Mouse (Mus musculus) cerebellum, adult 9-11 months (tissue): ENCODE results near the gene Igf2bp3.

Experiments used
- DNase-seq: peaks from one replicate; pipeline ENCODE4 v3.0.0; 2022

Igf2bp3 gene

DNA sequence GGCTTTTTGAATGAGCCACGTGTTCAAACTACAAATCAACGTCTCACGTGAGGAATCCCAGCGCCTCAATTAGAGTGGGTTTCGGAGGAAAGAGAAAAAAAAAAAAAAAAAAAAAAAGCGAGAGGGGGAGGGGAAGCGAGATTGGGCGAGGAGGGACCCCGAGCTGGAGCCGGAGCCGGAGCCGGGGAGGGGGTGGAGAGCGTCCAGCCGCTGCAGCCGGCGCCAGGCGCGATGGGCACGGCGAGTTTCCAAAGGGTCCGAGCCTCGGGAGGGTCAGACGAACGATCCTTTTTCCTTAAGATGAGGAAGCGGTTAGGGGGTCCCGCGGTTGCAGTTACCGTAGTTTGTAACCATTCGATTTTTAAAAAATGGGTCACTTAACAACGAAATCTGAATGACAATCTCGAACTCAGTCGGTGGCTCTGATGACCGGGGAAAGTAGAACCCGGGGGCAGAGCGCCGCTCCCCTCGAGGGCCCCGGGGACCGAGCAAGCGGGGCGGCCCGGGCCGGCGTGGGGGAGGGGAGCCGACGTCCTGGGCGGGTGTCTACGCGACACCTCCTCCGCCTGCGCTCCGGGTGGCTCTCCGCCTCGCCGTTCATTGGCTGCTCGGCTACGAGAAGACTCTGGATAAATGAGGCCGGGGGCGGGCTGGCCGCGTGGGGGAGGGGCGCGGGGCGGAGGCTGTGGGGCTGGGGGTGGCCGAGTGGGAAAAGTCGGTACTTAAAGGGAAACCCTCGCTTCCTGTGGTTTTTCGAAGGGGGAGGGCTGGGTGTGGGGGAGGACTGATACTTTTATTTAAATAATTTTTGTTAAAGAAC is at the start of gene Igf2bp3:
TSS of gene Igf2bp3 (minus strand) at position 30 of the 820 bp plus-strand sequence.
- peak; percentile 17 for DNase-seq

DNA sequence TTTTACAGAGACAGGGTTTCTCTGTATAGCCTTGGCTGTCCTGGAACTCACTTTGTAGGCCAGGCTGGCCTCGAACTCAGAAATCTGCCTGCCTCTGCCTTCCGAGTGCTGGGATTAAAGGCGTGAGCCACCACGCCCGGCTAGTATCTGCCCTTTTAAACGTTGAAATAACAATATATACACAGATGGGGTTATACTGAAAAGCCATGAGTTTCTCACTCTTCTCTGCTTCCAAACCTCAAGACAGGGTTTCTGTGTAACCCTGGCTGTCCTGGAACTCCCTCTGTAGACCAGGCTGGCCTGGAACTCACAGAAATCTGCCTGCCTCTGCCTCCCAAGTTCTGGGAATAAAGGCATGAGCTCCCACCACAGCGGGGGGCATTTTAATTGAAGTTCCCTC is 49.7 kb upstream of the Igf2bp3 start:
- peak; percentile 41 for DNase-seq

DNA sequence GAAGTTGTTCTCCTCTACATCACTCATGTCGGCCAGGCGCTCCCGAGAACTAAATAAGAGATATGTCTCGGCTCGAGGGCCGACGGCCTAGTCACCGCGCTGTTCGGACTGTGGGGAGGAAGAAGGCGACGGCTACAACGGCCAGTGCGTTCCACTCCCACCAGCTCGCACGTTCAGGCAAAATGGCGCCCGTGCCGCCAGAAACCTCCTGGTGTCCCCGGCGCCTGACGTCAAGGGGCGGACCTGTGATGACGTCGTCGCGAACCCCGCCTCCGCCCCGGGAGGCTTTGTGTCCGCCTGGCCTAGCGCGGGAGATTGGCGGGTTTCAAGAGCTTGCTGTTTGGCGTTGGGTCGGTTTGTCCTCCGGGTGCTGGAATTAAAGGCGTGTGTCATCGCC is 49.1 kb upstream of the Igf2bp3 start, which contains the start of gene Tra2a:
TSS of gene Tra2a (minus strand) at position 187 of the 397 bp plus-strand sequence.
- peak; percentile 95 for DNase-seq

DNA sequence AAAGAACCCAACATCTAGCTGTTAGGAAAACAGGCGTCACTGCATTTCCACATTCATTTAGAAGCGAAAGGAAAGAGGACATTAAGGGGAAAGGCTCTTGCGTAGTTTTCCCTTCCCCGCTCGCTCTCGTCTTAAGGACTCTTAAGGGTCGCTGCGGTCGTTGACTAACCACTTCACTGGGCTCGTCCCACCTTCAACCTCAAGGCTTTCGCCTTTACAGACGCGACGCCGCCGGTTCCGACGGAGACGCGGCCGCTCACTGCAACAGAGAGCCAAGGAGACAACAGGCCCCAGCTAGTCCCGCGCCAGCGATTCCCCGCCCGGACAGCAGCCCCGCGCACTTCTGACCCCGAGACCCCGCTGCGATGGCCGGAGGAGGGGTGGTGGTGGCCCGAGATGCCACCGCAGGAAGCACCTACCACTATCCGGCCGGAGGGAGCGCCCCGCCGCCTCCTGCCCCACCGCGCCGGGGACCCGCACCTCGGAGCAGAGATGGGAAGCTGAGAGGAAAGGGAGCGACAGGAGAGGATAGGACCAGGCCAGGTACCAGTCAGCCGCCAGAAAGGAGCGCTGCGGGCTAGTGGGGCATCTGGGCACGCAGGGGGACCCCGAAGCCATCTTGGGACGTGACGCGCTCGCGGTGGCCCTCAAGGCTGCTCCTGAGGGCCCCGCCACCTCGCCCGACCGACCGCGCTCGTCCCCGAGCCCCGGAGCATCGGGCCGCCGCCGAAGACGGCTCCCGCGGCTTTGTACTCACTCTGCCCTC is 48.5 kb upstream of the Igf2bp3 start:
- DNase-seq = peak; percentile 68

DNA sequence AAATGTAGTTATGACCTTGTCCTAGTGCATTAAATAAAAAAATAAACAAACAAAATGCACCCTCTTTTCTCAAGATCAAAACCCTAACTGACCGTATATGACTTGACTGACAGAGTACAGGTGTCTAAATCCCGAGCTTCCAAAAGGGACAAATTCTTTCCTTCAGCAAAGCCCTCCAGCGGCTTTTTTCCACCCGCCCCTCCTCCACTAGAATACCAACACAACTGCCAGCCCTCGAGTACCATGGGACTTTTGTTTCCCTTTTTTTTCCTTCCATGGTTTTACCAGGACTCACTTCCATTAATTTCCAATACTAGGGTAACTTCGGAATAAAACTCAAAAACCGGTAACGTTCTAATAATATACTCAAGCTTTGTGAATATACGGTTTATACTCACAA is 47.7 kb upstream of the Igf2bp3 start:
- no peak for DNase-seq

DNA sequence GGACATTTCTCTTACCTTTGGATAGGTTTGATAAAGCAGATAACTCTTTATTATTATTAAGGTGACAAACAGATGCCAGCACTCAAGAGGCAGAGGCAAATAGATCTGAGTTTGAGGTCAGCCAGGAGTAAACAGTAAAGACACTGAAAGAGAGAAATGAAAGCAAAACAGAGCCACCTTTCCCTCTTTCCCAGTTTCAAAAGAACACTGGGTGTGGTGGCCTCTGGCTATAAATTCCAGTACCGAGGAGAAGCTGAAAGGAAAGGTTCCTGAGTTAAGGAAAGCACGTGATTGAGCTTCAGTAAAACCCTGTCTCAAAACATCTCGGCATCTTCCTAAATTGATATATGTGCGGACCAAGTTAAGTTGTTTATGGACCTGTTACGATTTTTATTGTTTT is 45.0 kb upstream of the Igf2bp3 start:
- DNase-seq = no peak

DNA sequence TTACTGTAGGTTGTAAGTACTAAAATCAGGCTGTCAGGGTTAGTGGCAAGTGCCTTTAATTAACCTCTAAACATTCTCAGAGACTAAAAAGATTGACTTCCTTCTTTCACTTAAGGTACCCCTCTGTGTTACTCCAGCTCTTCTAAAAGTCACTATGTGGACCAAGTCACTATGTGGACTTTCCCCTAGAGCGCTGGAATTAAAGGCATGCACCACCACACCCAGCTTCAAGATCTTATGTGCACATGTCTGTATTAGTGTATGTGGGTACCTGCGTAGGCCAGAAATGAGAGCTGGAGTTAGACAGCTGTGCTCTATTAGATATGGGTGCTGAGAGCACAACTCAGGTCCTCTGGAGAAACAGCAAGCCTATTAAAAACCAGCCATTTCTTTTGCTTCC is 43.1 kb upstream of the Igf2bp3 start:
- DNase-seq = no peak

DNA sequence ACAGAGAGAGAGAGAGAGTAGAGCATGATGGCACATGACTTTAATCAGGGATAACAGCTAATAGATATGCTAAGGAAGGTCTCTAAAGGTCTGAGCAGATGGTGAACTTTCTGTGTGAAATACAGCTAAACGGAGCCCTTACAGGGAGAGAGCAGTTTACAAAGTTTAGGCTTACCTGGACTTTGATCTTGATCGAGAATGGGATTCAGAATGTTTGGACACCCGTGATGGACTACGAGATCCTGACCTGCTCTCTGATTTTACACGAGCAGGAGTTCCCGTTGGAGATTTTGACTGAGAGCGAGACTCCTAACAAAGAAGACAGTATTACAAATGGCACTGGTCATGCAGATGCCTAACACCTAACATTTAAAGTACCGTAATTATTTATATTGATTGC is 37.5 kb upstream of the Igf2bp3 start:
- no peak for DNase-seq

DNA sequence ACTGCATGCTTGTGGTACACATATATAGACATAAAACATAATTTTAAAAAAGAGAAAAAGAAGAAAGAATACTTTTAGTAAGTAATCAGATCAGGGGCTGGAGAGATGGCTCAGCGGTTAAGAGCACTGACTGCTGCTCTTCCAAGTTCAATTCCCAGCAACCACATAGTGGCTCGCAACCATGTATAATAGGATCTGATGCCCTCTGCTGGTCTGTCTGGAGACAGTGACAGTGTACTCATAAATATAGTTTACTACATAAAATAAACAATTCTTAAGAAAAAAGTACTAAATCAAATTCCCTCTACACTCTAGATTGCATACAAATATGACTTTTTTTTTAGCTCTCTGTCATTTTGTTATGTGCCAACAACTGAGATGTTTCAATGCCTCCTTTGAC is 36.4 kb upstream of the Igf2bp3 start:
- no peak for DNase-seq

DNA sequence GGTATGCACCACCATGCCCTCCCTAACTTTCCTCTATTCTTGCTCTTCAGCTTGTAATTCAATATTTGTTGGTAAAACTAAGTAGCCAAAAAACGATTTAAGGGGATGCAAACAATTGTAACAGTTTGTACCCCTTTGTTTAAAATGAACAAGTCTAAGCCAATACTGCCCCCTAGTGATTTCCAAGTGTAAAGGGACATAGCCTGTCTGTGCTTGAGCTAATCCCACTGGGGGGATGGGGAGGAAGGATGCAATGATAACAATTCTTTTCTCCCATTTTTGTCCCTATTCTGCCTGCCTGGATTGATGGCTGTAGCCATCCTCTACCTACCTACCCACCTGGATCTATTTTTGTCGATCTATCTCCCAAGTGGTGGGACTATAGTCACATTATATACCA is 32.5 kb upstream of the Igf2bp3 start:
- DNase-seq = no peak

DNA sequence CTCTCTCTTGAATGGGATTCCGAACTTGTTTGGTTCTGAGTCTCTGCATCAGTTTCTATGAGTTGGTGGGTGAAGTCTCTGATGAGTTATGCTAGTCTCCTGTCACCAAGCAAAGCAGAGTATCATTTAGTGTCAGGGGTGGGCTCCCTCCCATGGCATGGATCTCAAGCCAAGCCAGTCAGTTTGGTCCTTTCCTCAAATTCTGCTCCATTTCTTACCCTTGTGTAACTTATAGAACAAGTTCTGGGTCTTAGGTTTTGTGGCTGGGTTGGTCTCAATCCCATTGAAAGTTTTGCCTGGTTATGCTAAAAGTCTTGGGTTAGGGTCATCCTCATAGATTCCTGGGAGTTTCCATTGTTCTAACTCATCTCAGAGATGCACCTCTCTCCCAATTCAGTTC is 27.6 kb upstream of the Igf2bp3 start:
- DNase-seq = no peak

DNA sequence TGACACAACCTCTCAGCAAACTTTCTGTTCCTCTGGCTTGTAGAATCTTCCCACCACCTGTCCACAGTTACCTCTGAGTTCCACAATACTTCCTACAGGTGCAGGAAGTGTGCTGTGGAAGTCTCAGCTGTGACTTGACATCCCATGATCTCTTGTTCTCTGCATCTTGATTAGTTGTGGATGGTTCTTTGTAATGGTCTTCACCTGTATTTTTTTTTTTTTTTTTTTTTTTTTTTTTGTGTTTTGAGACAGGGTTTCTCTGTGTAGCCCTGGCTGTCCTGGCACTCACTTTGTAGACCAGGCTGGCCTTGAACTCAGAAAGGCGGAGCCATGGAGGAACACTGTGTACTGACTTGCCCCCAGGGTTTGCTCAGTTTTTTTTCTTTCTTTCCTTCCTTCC is 26.8 kb upstream of the Igf2bp3 start:
- DNase-seq = no peak

DNA sequence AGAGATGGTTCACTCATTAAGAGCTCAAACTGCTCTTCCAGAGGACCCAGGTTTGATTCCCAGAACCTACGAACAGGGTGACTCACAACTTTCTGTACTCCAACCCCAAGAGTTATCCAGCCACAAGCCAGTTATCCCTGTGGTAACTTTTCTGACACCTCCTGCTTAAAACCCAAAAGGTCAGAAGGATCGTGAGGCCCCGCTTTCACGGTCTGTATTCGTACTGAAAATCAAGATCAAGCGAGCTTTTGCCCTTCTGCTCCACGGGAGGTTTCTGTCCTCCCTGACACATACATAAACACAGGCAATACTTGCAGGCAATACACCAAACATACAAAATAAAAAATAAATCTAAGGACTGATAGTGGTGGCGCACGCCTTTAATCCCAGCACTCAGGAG is 21.6 kb upstream of the Igf2bp3 start:
- peak; percentile 98 for DNase-seq

DNA sequence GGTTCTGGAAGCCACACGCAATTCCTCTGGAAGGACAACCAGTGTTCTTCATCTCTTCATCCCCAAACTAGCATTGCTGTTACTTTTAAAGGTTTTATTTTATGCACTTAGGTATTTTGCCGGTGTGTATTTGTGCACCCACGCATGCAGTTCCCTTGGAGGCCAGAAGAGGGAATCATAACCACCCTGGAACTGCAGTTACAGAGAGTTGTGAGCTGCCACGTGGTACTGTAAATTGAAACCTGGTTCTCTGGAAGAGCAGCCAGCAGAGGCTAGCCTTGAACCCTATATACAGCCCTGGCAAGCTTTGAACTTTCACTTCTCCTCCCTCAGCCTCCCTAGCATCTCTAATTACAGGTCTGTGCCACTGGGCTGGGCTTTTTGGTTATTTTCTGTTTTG is 18.6 kb upstream of the Igf2bp3 start:
- no peak for DNase-seq

DNA sequence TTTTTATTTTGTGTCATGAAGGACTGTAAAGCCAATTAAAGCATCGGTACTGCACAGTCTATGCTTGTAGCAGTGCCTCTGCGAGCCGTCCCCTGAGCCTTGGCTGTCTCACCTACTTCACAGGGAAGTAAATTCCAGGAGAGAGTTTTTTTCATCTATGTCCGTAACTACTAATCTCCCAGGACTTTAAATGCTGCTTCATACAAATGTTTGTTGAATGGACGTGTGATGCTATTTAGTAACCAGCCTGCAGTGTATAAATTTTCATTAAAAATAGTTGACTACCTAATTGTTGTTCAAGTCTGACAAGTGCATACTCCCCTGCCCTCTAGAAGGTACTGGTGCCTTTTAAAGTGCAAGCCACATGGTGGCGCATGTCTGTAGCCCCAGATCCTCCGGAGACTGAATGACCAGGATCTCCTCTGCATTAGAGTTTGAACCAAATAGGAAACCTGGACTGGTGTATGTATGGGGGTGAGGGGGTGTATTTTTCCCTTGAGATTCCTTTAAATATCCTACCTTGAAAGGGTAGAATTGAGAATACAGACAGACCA is 13.4 kb upstream of the Igf2bp3 start:
- DNase-seq = no peak

DNA sequence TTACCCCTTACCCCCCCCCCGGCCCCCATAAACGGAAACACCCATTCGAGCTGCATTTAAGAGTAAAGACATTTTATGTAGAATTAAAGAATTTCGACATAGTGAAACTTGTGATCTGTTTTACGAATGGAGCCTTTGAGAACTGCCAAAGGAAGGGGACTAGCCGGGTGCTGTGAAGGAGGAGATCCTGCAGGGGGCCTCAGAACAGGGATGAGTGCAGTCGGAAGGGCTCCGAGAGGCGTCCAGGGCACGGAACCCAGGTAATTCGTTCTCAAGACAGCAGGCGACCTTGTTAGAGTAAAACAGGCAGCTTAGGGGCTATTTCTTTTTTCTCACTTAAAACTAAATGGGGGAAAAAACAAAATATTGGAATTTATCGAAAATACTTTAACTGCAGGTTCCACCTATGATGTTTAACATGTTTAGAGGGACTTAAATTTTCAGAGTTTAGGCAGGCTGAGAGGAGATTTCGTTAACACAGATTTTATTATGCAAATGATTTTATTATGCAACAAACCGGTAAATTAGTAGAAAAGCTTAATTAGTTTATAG is 12.5 kb upstream of the Igf2bp3 start:
- no peak for DNase-seq

DNA sequence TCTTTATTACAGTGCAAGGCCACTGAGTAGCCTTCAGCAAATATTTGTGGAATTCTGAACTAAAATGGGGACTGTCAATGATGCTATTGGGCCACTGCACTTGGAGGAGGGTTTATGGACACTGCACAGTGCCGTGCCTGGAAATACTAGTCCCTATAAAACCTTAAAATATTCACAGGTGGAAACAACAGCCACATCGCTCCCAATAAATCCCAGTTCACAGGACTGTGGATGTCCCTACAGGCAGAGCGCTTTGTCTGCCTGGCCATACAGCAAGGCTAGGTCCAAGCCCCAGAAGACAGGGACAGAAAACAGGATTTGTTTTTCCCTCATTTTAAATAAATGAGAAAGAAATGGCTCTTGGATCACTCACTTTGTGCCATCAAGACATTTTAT is 11.0 kb upstream of the Igf2bp3 start:
- no peak for DNase-seq

DNA sequence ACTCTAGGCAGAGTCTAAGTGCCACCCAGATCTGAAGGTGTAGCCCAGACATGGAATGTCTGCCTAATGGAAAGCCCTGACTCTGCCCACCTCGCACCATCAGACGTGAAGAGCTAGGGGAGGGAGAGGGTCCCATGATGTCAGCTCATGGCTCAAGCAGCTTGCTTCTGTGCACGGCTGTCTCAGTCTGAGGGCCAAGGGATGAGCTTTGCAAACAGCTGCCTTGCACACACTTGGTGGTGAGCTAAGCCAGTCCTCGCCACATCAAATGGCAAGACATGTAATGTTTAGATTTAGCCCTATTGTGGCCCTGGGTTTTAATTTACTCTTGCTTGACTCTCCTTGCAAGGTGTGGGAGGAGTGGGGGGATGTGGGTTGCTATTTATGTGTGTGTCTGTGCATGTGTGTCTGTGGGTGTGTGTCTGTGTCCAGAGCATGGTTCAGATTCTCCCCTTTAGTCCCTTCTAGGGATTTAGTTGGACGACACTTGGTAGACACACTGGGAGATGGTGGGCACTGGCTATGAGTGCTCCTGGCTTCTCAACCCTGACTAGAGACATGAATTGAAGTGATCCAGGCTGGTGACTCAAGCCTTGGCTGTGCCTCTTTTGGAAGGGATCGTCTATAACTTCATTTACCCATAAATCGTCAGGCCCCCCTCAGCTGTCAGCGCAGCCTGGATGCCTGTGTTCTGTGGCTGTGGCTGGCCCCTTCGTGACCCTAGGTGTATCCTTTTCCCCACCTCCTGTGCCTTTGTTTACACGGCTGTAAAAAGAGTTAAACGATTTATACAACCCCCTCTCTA is 10.4 kb upstream of the Igf2bp3 start:
- no peak for DNase-seq

DNA sequence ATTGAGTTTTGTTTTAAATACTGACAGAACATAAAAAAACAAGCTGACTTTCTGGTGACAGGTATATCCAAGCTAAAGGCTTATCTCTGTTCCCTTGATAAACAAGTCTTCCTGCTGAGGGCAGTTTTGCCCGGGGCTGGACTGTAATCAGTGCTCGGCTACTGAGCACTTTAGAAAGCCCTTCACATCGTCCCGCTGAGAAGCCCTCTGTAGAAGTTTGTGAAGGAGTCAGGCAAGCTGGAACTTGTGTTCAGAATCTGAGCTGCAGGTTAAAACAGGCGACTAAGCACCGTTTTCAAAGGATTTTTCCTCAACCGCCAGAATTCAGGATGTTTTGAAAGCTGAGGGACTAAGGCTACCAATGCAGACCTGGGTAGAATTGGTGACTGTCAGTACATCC is 7.1 kb upstream of the Igf2bp3 start:
- DNase-seq = no peak

DNA sequence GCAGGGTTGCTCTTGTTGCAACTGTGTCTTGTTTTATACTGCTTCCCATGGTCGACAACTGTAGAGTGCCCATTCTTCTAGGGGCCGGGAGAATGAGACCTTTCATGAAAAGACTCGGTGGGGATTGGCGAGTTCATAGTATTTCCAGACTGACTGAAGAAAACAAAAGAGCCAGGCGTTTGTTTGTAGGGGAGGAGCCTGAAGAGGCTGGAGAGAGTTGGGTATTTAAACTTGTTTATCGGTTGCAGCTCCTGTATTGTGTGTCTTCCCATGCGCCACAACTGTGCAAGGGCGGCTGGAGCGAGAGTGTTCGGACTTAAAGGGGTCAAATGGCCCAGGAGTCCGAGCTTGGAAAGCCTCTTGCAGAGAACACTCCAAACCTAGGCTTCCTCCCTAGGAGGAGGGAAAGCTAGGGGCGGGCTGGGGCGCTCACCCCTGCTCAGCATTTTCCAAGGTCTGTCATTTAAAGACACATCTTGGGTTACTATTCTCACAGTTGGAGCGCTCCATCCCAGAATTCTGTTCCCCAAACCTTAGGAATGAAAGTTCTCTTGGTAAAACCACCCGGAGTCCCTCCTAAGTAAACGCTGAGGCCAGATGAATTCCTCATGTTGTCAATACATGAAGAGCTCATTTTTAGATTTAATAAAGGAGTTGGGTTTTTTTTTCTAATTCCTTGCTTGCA is 5.3 kb upstream of the Igf2bp3 start:
- no peak for DNase-seq

DNA sequence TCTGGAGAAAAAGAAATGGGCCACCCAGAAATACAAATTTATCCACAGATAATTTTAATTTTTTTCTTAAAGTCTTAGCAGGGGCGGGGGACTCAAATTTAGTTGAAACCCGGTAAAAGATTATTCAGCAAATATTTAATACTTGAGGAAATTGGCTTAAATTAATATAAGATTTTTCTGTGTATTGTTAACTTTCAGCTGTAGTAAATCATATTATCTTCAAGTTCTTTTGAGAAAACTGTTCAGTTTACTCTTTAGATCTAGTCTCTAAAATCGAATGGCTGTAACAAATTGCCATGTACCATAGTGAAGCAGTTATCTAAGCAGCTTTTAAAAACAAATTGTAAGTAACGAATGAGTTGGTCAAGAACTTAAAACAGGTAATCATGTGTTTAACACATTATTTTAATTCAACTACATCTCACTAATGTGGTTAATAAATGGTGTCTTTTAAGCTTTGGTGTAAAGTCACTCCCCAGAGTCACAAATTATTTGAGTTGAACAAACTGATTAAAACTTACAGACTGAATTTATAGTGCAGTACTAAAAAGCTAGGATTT is 4.3 kb upstream of the Igf2bp3 start:
- no peak for DNase-seq

DNA sequence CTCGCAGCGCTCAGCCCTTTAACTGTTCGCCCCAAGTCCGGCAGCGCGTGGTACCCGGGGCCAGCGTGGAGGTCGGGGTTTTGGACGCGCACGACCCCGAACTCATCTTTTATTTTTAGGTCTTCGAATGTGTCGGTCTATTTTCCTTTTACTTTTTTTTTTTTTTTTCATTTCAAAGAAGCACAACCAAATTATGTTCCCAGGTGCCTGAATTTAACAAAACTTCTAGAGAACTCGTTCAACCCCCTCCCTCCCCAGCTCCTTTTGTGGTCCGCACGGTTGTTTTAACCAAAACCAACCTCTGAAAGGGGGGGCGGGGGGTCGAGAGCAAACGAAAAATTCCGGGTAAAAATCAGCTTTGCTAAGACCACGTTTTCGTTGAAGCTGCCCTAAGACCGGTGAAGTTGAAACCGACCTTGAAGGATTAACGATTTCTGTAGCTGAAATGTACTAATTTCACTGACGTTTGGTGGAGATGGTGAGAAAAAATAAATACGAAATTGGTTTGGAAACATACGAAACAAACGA is 3.6 kb upstream of the Igf2bp3 start:
- no peak for DNase-seq
